Mouse (Mus musculus) layer of hippocampus, adult 18-20 months (tissue): ENCODE measurements at regions not wholly inside any gene's neighbourhood (a gene's known extent, or its start where the extent isn't known, plus 50 kb on each side); places are given as distances from the start of the nearest gene placed in this dataset.

Experiments
- DNase-seq, 2 experiments: peaks; one replicate each; pipeline ENCODE4 v3.0.0; 2022; ENCODE audit warnings: low spot score in 2 of 2

GRCm38 (mm10) chr6:13523463-13524202 is 84.3 kb downstream of the Tmem168 start:
- DNase-seq: peak in 1 of 2 experiments; percentile 31

GRCm38 (mm10) chr6:13514126-13514525 is 93.8 kb downstream of the Tmem168 start:
- no peak for DNase-seq

- DNase-seq: no peak
Observed at GRCm38 (mm10) chr6:13476493-13477129, 131.3 kb downstream of the Tmem168 start.

GRCm38 (mm10) chr6:13449160-13449787 is 158.6 kb downstream of the Tmem168 start:
- peak; percentile 7 to 22 for DNase-seq

- DNase-seq: peak in 1 of 2 experiments; percentile 43
Observed at GRCm38 (mm10) chr6:13413768-13414167, 189.0 kb upstream of the Vwde start.

GRCm38 (mm10) chr6:13413092-13413491 is 188.3 kb upstream of the Vwde start:
- DNase-seq: no peak

- DNase-seq: no peak
Observed at GRCm38 (mm10) chr6:13384469-13384868, 159.7 kb upstream of the Vwde start.

GRCm38 (mm10) chr6:13383211-13383610 is 158.4 kb upstream of the Vwde start:
- no peak for DNase-seq

- DNase-seq: no peak
Observed at GRCm38 (mm10) chr6:13380819-13381218, 156.1 kb upstream of the Vwde start.

- no peak for DNase-seq
Observed at GRCm38 (mm10) chr6:13379727-13380126, 155.0 kb upstream of the Vwde start.

- no peak for DNase-seq
Observed at GRCm38 (mm10) chr6:13373896-13374295, 149.1 kb upstream of the Vwde start.

- no peak for DNase-seq
Observed at GRCm38 (mm10) chr6:13369709-13370296, 145.0 kb upstream of the Vwde start.
